Mouse (Mus musculus) lung, postnatal 0 days (tissue): Measurements from ENCODE around the gene Epb41l3.

ENCODE experiments used
- CTCF ChIP-seq: IDR thresholded peaks from 2 replicates; pipeline ENCODE4 v1.5.1; 2016; ENCODE audit warnings: antibody characterized with exemption, mild to moderate bottlenecking
- EP300 ChIP-seq: IDR thresholded peaks from 2 replicates; pipeline ENCODE4 v1.6.1; 2016; ENCODE audit warnings: antibody characterized with exemption, mild to moderate bottlenecking, control low read depth

DNA sequence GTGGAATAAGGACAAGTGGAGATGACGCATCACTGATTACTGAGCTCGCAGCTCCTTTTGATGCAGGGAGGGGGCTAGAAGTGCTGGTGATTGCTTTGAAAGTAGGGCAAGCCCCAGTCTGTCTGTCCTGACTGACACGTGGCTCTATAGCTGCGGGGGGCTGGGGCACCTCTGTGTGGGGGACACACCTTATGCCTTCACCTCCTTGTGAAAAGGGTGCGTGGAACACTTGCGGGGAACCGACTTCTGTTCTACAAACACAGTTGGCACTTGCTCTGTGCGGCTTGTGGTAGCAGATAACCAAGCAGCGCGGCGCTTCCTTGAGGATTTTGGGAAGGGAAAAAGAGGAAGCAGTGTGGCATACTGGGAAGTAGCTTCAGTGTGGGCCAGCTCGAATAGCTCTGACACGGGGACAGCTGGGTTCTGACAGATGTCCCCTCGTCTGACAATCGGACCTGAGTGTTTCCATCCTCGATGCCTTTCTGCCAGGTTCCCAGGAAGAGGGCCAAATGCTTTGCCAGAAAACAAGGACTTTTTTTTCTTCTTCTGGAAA is 101.5 kb downstream of the Epb41l3 start:
- TF ChIP-seq CTCF (no peak), EP300 (no peak)
